Mouse (Mus musculus) embryonic facial prominence, embryonic 12.5 days (tissue): ENCODE results near the gene Dgkd. TPM values are rescaled to one million over a fixed set of nuclear protein-coding genes. Genes with fewer than 3 reads are reported as not detected.
A peak's percentile ranks its signal among the peaks of the same experiment; 100 is the strongest.

Source experiments
- ATAC-seq: fragments of 200-750 bp; cut with Nextera tagmentation; 2 replicates; pipeline ENCODE4 v1.8.0; 2017; ENCODE audit not compliant: insufficient number of reproducible peaks, insufficient read depth, low FRiP score, low TSS enrichment
- H3K27ac ChIP-seq: fragments of 300-500 bp; sonication (generic); 2 replicates; pipeline ENCODE4 v1.5.1; 2016; ENCODE audit warnings: mild to moderate bottlenecking
- H3K27me3 ChIP-seq: fragments of 300-500 bp; sonication (generic); 2 replicates; pipeline ENCODE4 v1.6.1; 2016; ENCODE audit warnings: mild to moderate bottlenecking, moderate library complexity
- H3K36me3 ChIP-seq: fragments of 300-500 bp; sonication (generic); 2 replicates; pipeline ENCODE4 v1.6.1; 2016; ENCODE audit warnings: mild to moderate bottlenecking
- H3K4me1 ChIP-seq: fragments of 300-500 bp; sonication (generic); 2 replicates; pipeline ENCODE4 v1.6.1; 2016
- H3K4me2 ChIP-seq: fragments of 300-500 bp; sonication (generic); replicated peaks from 2 replicates; pipeline ENCODE4 v1.6.1; 2016; ENCODE audit warnings: mild to moderate bottlenecking, moderate library complexity
- H3K4me3 ChIP-seq: fragments of 300-500 bp; sonication (generic); 2 replicates; pipeline ENCODE4 v1.5.1; 2016; ENCODE audit warnings: mild to moderate bottlenecking
- H3K9ac ChIP-seq: fragments of 300-500 bp; sonication (generic); 2 replicates; pipeline ENCODE4 v1.6.1; 2016; ENCODE audit warnings: mild to moderate bottlenecking, moderate library complexity
- H3K9me3 ChIP-seq: fragments of 300-500 bp; sonication (generic); 2 replicates; pipeline ENCODE4 v1.6.1; 2016; ENCODE audit warnings: mild to moderate bottlenecking, moderate library complexity
- WGBS: fragments of 180-500 bp; shearing (Covaris S2); methylation state at CpG from one replicate; pipeline ENCODE4 v1.1.7; 2016; 5-methylcytosine and 5-hydroxymethylcytosine counted together
- polyA plus RNA-seq: library from polyadenylated mRNA; unstranded; fragments of >200 nt; fragmentation: Nextera tagmentation; extraction: Ambion mirVana; gene quantifications from 2 replicates; pipeline ENCODE4 v1.2.1, GENCODE M21; 2016

Gene Dgkd
- polyA plus RNA-seq, 1 experiment from 2014 or later, result 37.9 TPM

DNA sequence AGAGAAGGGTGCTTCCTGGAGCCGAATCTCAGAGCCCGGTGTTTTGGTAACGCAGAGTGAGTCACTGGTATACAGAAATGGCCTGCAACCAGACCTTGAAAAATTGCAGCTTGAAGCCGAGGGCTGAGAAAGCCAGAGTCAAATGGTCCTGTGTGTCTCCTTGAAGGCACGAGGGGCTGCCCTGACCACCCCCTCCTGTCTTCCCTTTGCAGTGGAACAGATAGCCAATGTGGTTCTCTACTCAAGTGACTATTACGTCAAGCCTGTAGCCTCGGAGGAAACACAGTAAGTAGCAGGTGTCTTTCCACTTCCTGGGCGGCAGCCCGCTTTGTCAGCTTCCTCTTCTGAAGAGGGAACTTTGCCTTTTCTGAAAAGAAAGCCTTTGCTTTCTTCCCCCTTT lies 24.9 kb upstream of the Dgkd start:
- H3K9me3 ChIP-seq, result no peaks in the 10 kb centered on the region
- H3K36me3 ChIP-seq, result no peaks in the 10 kb centered on the region
- no peak overlapping the region for H3K4me2 ChIP-seq
- WGBS, result 72% methylated on average over 9 of the region's 9 CpGs
- H3K27me3 ChIP-seq, result no peaks in the 10 kb centered on the region
- no peak for ATAC-seq
- 0 out of 2 replicates have a peak, but pooled peaks cover 5% of the 10 kb centered on the region for H3K4me1 ChIP-seq
- no peak overlapping the region for H3K27ac ChIP-seq
- H3K4me3 ChIP-seq, result no peak overlapping the region
- H3K9ac ChIP-seq, result no peak overlapping the region

DNA sequence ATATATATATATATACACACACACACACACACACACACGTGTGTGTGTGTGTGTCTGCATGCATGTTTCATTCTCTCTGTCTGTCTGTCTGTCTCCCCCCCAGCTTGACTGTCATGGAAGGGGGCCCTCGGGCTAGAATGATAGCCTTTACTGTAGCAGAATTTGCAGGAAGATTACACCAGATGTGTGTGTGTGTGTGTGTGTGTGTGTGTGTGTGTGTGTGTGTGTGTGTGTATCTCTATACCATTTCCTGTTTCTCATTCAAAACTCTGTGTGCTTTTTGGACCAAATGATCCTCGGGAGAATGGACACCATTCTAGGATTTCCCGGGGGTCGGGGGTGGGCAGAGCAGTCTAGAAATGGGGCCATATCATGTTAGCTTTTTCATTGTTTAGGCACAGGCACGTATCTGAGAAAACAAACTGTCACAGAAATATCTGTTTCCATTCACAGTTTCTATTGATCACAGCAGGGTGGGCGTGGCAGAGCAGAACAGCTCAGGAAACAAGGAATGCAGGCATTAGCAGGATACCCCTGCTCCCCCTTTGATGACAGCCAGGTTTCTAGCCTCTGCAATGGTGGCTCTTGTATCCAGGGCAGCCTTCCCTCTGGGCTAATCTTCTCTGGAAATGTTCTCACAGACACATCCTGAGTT lies 24.0 kb upstream of the Dgkd start:
- H3K36me3 ChIP-seq, result no peaks in the 10 kb centered on the region
- no peak overlapping the region for H3K9ac ChIP-seq
- H3K4me3 ChIP-seq, result no peak overlapping the region
- no peak overlapping the region for H3K4me2 ChIP-seq
- H3K27me3 ChIP-seq, result no peaks in the 10 kb centered on the region
- H3K9me3 ChIP-seq, result no peaks in the 10 kb centered on the region
- H3K27ac ChIP-seq, result 0 out of 2 replicates have a peak overlapping the region, but pooled peaks have one; percentile 11
- 0 out of 2 replicates have a peak, but pooled peaks cover 5% of the 10 kb centered on the region for H3K4me1 ChIP-seq
- 36% methylated on average over 7 of the region's 7 CpGs for WGBS
- no peak for ATAC-seq

DNA sequence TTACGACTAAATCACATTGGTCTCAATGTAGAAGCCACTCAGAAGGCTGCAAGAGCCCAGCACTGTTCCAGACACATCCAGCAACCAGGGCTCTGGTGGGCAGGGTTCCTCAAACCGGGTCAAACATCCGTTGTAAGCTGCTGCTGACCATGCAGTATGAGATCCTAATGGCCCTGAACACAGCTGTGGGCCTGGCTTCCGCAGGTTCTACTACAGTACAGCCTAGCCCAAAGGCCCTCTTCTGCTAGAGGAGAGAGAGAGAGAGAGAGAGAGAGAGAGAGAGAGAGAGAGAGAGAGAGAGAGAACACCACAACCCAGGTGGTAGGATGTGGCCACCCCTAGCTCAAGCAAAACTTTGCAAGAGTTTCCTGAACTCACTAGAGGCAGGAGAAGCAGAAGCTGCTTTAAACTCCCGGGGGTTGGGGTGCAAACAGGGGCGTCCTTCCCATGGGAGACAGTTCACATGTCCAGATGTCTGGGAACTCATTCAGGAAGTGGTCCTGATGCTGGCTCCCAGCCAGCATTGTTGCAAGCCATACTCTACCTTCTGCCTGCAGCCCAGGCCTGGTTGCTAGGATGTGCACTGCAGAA lies 23.4 kb upstream of the Dgkd start:
- H3K9me3 ChIP-seq, result no peaks in the 10 kb centered on the region
- H3K27me3 ChIP-seq, result no peaks in the 10 kb centered on the region
- 59% methylated on average over 6 of the region's 6 CpGs for whole genome bisulfite sequencing
- no peak for ATAC-seq
- H3K9ac ChIP-seq, result no peak overlapping the region
- 0 out of 2 replicates have a peak, but pooled peaks cover 5% of the 10 kb centered on the region for H3K4me1 ChIP-seq
- H3K4me3 ChIP-seq, result no peak overlapping the region
- H3K4me2 ChIP-seq, result no peak overlapping the region
- H3K27ac ChIP-seq, result 0 out of 2 replicates have a peak overlapping the region, but pooled peaks have one; percentile 11
- H3K36me3 ChIP-seq, result no peaks in the 10 kb centered on the region

DNA sequence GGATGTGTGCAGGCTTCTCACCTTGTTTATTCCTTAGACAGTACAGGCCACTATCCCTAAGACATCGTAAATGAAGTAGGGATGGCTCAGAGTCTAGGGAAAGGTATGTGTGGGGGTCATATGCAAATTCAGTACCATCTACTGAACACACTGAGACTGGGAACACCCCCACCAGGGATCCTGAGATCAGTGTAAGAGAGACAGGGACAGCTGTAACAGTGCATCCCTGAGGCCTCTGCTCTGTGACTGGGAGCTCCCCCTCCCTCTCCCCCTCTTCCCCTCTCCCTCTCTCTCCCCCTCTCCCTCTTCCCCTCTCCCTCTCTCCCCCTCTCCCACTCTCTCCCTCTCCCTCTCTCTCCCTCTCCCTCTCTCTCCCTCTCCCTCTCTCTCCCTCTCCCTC lies 16.6 kb upstream of the Dgkd start:
- H3K4me3 ChIP-seq, result no peak overlapping the region
- ATAC-seq, result no peak
- no peaks in the 10 kb centered on the region for H3K27me3 ChIP-seq
- 71% methylated on average over 1 of the region's 1 CpGs for WGBS
- no peak overlapping the region for H3K4me2 ChIP-seq
- H3K36me3 ChIP-seq, result no peaks in the 10 kb centered on the region
- H3K9ac ChIP-seq, result no peak overlapping the region
- H3K9me3 ChIP-seq, result no peaks in the 10 kb centered on the region
- peaks cover 6% of the 10 kb centered on the region; the same call in 1 of the 2 replicates for H3K4me1 ChIP-seq
- H3K27ac ChIP-seq, result peak overlapping the region; percentile 50; the same call in 1 of the 2 replicates

DNA sequence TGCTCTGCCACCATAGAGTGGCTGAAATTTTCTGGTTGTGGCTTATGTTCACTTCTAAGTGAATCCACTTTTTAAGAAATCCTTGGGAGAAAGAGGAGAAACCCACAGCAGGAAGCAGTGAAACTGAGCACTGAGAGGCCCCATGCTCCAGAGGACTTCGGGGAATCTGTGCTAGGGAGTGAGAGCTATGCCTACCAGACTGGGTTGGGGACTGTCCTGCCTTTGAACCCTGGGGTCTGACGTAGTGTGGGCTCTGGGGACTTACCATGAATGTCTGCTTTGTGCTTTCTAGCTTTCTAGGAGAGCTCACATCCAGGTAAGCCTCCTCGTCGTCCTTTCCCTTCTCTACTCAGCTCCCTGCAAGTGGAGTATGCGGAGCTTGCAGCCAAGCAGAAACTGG lies 16.1 kb upstream of the Dgkd start:
- peak overlapping the region; percentile 69; the same call in 1 of the 2 replicates for H3K27ac ChIP-seq
- ATAC-seq, result no peak; the same call in 1 of the 2 replicates

DNA sequence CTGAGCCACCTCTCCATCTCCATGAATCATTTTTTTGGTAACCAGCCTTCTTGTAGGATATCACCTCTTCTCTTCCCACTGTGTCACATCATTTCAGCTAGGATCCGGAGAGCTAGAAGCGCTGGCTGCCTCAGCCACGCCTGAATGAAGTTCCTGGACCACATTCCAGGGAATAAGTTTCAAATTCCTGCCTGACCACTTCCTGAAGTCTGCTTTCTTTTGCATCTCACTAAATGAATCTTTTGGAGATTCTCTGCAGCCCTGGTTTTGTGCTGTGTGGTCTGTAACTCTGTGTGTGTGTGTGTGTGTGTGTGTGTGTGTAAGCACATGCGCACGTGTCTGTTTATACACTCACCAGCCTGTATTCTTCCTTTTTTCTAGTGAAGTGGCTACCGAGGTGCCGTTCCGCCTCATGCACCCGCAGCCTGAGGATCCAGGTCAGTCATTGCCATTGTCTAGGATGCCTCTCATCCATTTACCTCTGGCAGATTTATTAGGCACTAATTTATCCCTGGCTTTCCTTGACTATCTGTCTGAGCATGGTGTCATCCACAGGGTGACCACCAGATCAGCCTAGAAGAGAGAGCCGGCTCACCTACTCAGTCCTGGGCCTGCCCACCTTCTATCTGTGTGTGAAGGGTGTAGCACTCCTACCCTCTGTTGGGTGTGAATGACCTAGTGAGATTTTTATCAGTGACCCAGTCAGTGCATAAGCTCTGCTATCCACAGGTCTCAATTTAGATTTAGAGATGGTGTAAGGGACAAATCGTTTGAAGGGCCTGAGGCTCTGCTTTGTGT lies 12.5 kb upstream of the Dgkd start:
- H3K27ac ChIP-seq, result no peak overlapping the region
- WGBS, result 65% methylated on average over 11 of the region's 11 CpGs
- no peaks in the 10 kb centered on the region for H3K9me3 ChIP-seq
- no peak overlapping the region for H3K4me3 ChIP-seq
- no peak overlapping the region for H3K9ac ChIP-seq
- H3K36me3 ChIP-seq, result no peaks in the 10 kb centered on the region
- no peaks in the 10 kb centered on the region for H3K27me3 ChIP-seq
- no peak for ATAC-seq
- H3K4me2 ChIP-seq, result no peak overlapping the region
- peaks cover 6% of the 10 kb centered on the region; the same call in 1 of the 2 replicates for H3K4me1 ChIP-seq

More for the DNA sequence above, 16.1 kb upstream of the Dgkd start:
- Histone ChIP-seq H3K4me2 (no peak overlapping the region), H3K27me3 (no peaks in the 10 kb centered on the region), H3K4me3 (no peak overlapping the region), H3K9ac (no peak overlapping the region), H3K4me1 (peaks cover 6% of the 10 kb centered on the region; the same call in 1 of the 2 replicates), H3K9me3 (no peaks in the 10 kb centered on the region), H3K36me3 (no peaks in the 10 kb centered on the region)
- WGBS, result 25% methylated on average over 5 of the region's 5 CpGs

DNA sequence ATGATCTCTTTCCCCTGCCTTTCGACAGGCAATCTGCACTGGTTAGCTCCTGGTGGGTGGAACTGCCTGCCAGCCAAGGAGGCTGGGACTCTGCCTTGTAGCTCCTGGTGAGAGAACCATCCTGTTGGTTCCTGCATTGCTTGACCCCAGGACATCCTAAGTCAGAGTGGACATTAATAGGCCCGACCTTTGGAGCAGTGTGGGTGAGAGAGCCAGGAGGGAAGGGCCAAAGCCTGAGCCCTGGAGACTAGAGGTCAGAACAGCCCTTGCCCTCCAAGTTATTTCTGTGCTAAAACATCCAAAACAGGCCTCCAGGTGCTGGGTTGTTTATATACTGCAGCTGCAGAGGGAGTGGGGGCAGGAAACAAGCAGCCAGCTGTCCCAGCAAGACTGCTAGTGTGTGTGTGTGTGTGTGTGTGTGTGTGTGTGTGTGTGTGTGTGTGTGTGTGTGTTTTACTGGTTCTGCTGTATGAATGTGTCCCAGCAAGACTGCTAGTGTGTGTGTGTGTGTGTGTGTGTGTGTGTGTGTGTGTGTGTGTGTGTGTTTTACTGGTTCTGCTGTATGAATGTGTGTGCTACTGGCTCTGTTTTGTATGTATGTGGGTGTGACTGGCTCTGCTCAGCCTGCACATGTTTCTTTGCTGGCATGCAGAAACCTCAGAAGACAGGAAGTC lies 6.1 kb upstream of the Dgkd start:
- ATAC-seq, result peak; percentile 38; the same call in 1 of the 2 replicates
- Histone ChIP-seq H3K9ac (no peak overlapping the region), H3K27ac (peak overlapping the region; percentile 68), H3K4me3 (no peak overlapping the region), H3K27me3 (no peaks in the 10 kb centered on the region), H3K9me3 (no peaks in the 10 kb centered on the region), H3K36me3 (0 out of 2 replicates have a peak, but pooled peaks cover 3% of the 10 kb centered on the region), H3K4me2 (no peak overlapping the region), H3K4me1 (peaks cover 13% of the 10 kb centered on the region; the same call in 1 of the 2 replicates)
- WGBS, result 14% methylated on average over 2 of the region's 2 CpGs

DNA sequence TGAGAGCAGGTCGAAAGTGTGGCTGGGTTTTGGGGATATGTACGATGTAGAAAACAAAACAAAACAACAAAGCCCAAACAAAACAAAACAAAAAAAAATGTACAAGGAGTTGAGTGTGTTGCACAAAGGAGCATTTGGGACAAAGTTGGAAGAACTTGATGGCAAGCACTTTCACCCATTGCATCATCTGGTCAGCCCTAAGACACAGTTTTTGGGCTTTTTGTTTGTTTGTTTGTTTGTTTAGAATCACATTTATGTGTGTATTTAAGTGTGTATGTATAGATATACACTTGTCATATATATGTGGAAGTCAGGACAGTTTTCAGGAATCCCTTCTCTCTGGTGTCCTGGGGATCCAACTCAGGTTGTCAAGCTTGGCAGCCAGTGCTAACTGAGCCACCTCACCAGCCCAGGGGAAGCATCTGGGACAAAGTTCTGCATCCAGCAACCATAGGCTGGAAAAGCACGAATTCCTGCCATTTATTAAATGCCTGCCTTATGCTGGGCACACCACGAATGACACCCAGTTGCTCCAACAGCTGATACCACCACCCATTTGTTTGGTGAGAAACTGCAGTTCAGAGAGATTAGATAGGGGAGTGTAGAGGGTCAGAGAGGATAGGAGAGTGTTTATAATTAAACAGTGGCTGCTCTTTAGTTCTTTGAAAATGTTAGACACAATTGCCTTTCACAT lies 5.5 kb upstream of the Dgkd start:
- 40% methylated on average over 4 of the region's 4 CpGs for WGBS
- Histone ChIP-seq H3K4me1 (peaks cover 16% of the 10 kb centered on the region; the same call in 1 of the 2 replicates), H3K36me3 (0 out of 2 replicates have a peak, but pooled peaks cover 3% of the 10 kb centered on the region), H3K9me3 (no peaks in the 10 kb centered on the region), H3K27ac (no peak overlapping the region), H3K4me3 (no peak overlapping the region), H3K27me3 (no peaks in the 10 kb centered on the region), H3K9ac (no peak overlapping the region), H3K4me2 (no peak overlapping the region)
- no peak for ATAC-seq

DNA sequence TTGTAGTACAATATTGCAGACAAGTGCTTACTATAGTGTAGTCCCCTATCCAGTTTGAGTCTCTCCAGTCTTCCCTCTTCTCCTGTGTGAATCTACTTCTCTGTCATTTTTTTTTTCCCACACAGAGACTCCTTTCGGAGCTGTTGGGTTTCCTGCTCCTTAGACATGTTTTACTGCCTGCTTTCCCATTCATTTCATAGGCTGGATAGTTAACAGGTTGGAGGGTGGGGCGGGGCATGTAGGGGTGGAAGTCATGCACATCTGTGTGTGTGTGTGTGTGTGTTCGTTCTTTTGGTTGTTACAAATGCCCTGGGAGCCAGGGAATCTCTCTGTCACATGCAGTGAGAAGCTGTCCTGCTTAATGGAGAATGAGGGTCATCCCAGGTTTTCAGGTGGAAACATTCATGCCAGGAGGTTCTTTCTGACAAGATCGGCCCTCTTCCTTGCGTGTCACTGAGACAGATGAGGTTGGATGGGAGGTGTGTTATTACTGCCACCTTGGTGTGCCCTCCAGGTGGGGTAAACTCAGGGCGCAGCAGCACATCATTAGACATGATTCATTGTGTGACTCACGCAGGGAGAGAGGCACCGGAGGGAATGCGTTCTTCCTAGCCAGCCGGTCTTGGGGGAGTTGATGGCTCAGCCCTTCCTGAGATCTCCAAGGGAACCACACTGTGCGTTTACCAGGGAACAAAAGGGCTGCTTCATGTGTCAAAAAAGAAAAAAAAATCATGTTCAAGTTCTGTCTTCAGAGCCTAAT lies 4.7 kb upstream of the Dgkd start:
- H3K27me3 ChIP-seq, result no peaks in the 10 kb centered on the region
- 58% methylated on average over 11 of the region's 11 CpGs for WGBS
- no peak overlapping the region for H3K9ac ChIP-seq
- peaks cover 18% of the 10 kb centered on the region; the same call in 1 of the 2 replicates for H3K4me1 ChIP-seq
- no peak overlapping the region for H3K27ac ChIP-seq
- H3K9me3 ChIP-seq, result no peaks in the 10 kb centered on the region
- H3K36me3 ChIP-seq, result 0 out of 2 replicates have a peak, but pooled peaks cover 3% of the 10 kb centered on the region
- no peak overlapping the region for H3K4me3 ChIP-seq
- ATAC-seq, result no peak
- no peak overlapping the region for H3K4me2 ChIP-seq

DNA sequence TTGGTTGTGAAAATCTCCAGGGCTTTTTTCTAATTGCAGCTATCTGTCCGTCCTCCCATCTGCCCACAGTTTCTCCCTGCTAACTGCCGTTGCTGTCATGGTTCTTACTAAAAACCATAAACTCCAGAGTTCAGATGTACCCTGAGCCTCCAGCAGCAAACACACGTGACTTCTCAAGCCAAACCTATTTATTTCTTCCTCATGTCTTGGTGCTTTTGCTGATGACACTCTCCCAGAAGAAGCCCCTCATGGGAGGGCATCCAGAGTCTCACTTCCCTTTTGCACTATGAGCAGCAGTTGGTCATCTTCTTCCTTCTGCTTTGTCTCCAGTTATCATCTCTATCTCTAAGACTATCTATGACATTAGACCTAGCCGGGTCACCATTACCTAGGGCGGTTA lies 3.8 kb upstream of the Dgkd start:
- Histone ChIP-seq H3K27me3 (no peaks in the 10 kb centered on the region), H3K4me1 (peaks cover 23% of the 10 kb centered on the region), H3K4me2 (no peak overlapping the region), H3K9me3 (no peaks in the 10 kb centered on the region), H3K36me3 (0 out of 2 replicates have a peak, but pooled peaks cover 3% of the 10 kb centered on the region), H3K9ac (no peak overlapping the region), H3K27ac (no peak overlapping the region), H3K4me3 (no peak overlapping the region)
- ATAC-seq, result no peak
- WGBS, result 75% methylated on average over 5 of the region's 5 CpGs
